Mouse (Mus musculus): ENCODE measurements around the gene Acad12. TPM values are rescaled to one million over a fixed set of nuclear protein-coding genes. Genes with fewer than 3 reads are reported as not detected.
A peak's percentile ranks its signal among the peaks of the same experiment; 100 is the strongest.

Gene Acad12
- polyA plus RNA-seq, 1 experiment from 2014 or later: 2.0 TPM

GRCm38 (mm10) chr5:121566035-121566681 is 52.6 kb downstream of the Acad12 start:
- ATAC-seq (ENCODE audit: low read depth): no peak
- 87% methylated on average over 16 of the region's 16 CpGs for WGBS
- Histone ChIP-seq H3K4me1 (ENCODE audit: control insufficient read depth, insufficient read depth, low read length) (no peaks in the 10 kb centered on the region), H3K9ac (ENCODE audit: low read depth, low read length) (no peak overlapping the region), H3K36me3 (ENCODE audit: control insufficient read depth, insufficient read depth, low read length) (peaks cover 22% of the 10 kb centered on the region), H3K9me3 (ENCODE audit: control insufficient read depth, low read length) (no peaks in the 10 kb centered on the region), H3K4me2 (ENCODE audit: low read depth, low read length) (no peak overlapping the region), H3K27me3 (replicated peaks; ENCODE audit: control insufficient read depth, insufficient read depth, low read length) (no peaks in the 10 kb centered on the region), H3K27ac (replicated peaks; ENCODE audit: low read depth, low read length) (no peak overlapping the region), H3K4me3 (ENCODE audit: low read depth, low read length) (no peak overlapping the region)
- no peak for DNase-seq (ENCODE audit: low spot score)

GRCm38 (mm10) chr5:121564468-121564895 is 54.3 kb downstream of the Acad12 start:
- Histone ChIP-seq H3K4me3 (ENCODE audit: low read depth, low read length) (peak overlapping the region; percentile 17), H3K4me1 (ENCODE audit: control insufficient read depth, insufficient read depth, low read length) (no peaks in the 10 kb centered on the region), H3K9ac (ENCODE audit: low read depth, low read length) (peak overlapping the region; percentile 39; the same call in 1 of the 2 replicates), H3K27me3 (replicated peaks; ENCODE audit: control insufficient read depth, insufficient read depth, low read length) (no peaks in the 10 kb centered on the region), H3K4me2 (ENCODE audit: low read depth, low read length) (peak overlapping the region; percentile 36), H3K36me3 (ENCODE audit: control insufficient read depth, insufficient read depth, low read length) (peaks cover 6% of the 10 kb centered on the region; the same call in 1 of the 2 replicates), H3K27ac (replicated peaks; ENCODE audit: low read depth, low read length) (no peak overlapping the region), H3K9me3 (ENCODE audit: control insufficient read depth, low read length) (no peaks in the 10 kb centered on the region)
- ATAC-seq (ENCODE audit: low read depth) (peak; percentile 82), DNase-seq (ENCODE audit: low spot score) (peak; percentile 90)
- 8% methylated on average over 11 of the region's 11 CpGs for WGBS

GRCm38 (mm10) chr5:121562436-121562835 is 56.3 kb downstream of the Acad12 start:
- WGBS: 88% methylated on average over 3 of the region's 3 CpGs
- no peaks in the 10 kb centered on the region for H3K36me3 ChIP-seq (ENCODE audit: control insufficient read depth, insufficient read depth, low read length)
- DNase-seq (ENCODE audit: low spot score): no peak
- H3K9me3 ChIP-seq (ENCODE audit: control insufficient read depth, low read length): no peaks in the 10 kb centered on the region
- H3K9ac ChIP-seq (ENCODE audit: low read depth, low read length): no peak overlapping the region
- no peak overlapping the region for H3K4me3 ChIP-seq (ENCODE audit: low read depth, low read length)
- no peak overlapping the region for H3K4me2 ChIP-seq (ENCODE audit: low read depth, low read length)
- no peaks in the 10 kb centered on the region for H3K27me3 ChIP-seq (replicated peaks; ENCODE audit: control insufficient read depth, insufficient read depth, low read length)
- no peak for ATAC-seq (ENCODE audit: low read depth)
- no peak overlapping the region for H3K27ac ChIP-seq (replicated peaks; ENCODE audit: low read depth, low read length)
- no peaks in the 10 kb centered on the region for H3K4me1 ChIP-seq (ENCODE audit: control insufficient read depth, insufficient read depth, low read length)

GRCm38 (mm10) chr5:121549196-121549595 is 69.5 kb downstream of the Acad12 start:
- 89% methylated on average over 7 of the region's 7 CpGs for WGBS
- H3K27me3 ChIP-seq (replicated peaks; ENCODE audit: control insufficient read depth, insufficient read depth, low read length): no peaks in the 10 kb centered on the region
- no peak overlapping the region for H3K4me2 ChIP-seq (ENCODE audit: low read depth, low read length)
- no peak for DNase-seq (ENCODE audit: low spot score)
- no peak overlapping the region for H3K9ac ChIP-seq (ENCODE audit: low read depth, low read length)
- H3K36me3 ChIP-seq (ENCODE audit: control insufficient read depth, insufficient read depth, low read length): no peaks in the 10 kb centered on the region
- H3K9me3 ChIP-seq (ENCODE audit: control insufficient read depth, low read length): no peaks in the 10 kb centered on the region
- no peak overlapping the region for H3K27ac ChIP-seq (replicated peaks; ENCODE audit: low read depth, low read length)
- peaks cover 6% of the 10 kb centered on the region; the same call in 1 of the 2 replicates for H3K4me1 ChIP-seq (ENCODE audit: control insufficient read depth, insufficient read depth, low read length)
- H3K4me3 ChIP-seq (ENCODE audit: low read depth, low read length): no peak overlapping the region
- no peak for ATAC-seq (ENCODE audit: low read depth)

GRCm38 (mm10) chr5:121547084-121547483 is 71.7 kb downstream of the Acad12 start:
- peaks cover 14% of the 10 kb centered on the region; the same call in 1 of the 2 replicates for H3K4me1 ChIP-seq (ENCODE audit: control insufficient read depth, insufficient read depth, low read length)
- H3K27me3 ChIP-seq (replicated peaks; ENCODE audit: control insufficient read depth, insufficient read depth, low read length): no peaks in the 10 kb centered on the region
- DNase-seq (ENCODE audit: low spot score) (no peak), ATAC-seq (ENCODE audit: low read depth) (no peak)
- no peaks in the 10 kb centered on the region for H3K36me3 ChIP-seq (ENCODE audit: control insufficient read depth, insufficient read depth, low read length)
- H3K9me3 ChIP-seq (ENCODE audit: control insufficient read depth, low read length): no peaks in the 10 kb centered on the region
- WGBS: 91% methylated on average over 3 of the region's 3 CpGs
- no peak overlapping the region for H3K9ac ChIP-seq (ENCODE audit: low read depth, low read length)
- H3K4me2 ChIP-seq (ENCODE audit: low read depth, low read length): no peak overlapping the region
- H3K4me3 ChIP-seq (ENCODE audit: low read depth, low read length): no peak overlapping the region
- no peak overlapping the region for H3K27ac ChIP-seq (replicated peaks; ENCODE audit: low read depth, low read length)

Other genes starting within 250 kb of the Acad12 start
- gene Trafd1, start 233.3 kb downstream of the Acad12 start, polyA plus RNA-seq (2014; fragmentation: Nextera tagmentation; extraction: Ambion mirVana): 71.8 and 75.8 TPM in 2 replicates
- 38.0 and 40.3 TPM in 2 replicates for gene Naa25, start 221.0 kb downstream of the Acad12 start, polyA plus RNA-seq (2014; fragmentation: Nextera tagmentation; extraction: Ambion mirVana)
- gene Tmem116, start 167.0 kb downstream of the Acad12 start, polyA plus RNA-seq (2014; fragmentation: Nextera tagmentation; extraction: Ambion mirVana): 2.6 and 3.6 TPM in 2 replicates
- gene Erp29, start 166.4 kb downstream of the Acad12 start, polyA plus RNA-seq (2014; fragmentation: Nextera tagmentation; extraction: Ambion mirVana): 157 and 159 TPM in 2 replicates
- 0.17 TPM in 1 of 2 replicates, not detected in the other for gene Adam1b, start 115.5 kb downstream of the Acad12 start, polyA plus RNA-seq (2014; fragmentation: Nextera tagmentation; extraction: Ambion mirVana)
- 2.1 and 2.3 TPM in 2 replicates for gene Adam1a, start 73.5 kb downstream of the Acad12 start, polyA plus RNA-seq (2014; fragmentation: Nextera tagmentation; extraction: Ambion mirVana)
- gene Gm42878, start 73.5 kb downstream of the Acad12 start, polyA plus RNA-seq (2014; fragmentation: Nextera tagmentation; extraction: Ambion mirVana): not detected in 2 replicates
- 46.5 and 47.8 TPM in 2 replicates for gene Mapkapk5, start 73.0 kb downstream of the Acad12 start, polyA plus RNA-seq (2014; fragmentation: Nextera tagmentation; extraction: Ambion mirVana)
- 87.8 and 93.0 TPM in 2 replicates for gene Aldh2, start 25.1 kb downstream of the Acad12 start, polyA plus RNA-seq (2014; fragmentation: Nextera tagmentation; extraction: Ambion mirVana)
- 1.6 and 2.1 TPM in 2 replicates for gene Acad10, start 41.6 kb upstream of the Acad12 start, polyA plus RNA-seq (2014; fragmentation: Nextera tagmentation; extraction: Ambion mirVana)
- 39.9 and 45.8 TPM in 2 replicates for gene Brap, start 41.6 kb upstream of the Acad12 start, polyA plus RNA-seq (2014; fragmentation: Nextera tagmentation; extraction: Ambion mirVana)
- 65.4 and 68.6 TPM in 2 replicates for gene Atxn2, start 92.4 kb upstream of the Acad12 start, polyA plus RNA-seq (2014; fragmentation: Nextera tagmentation; extraction: Ambion mirVana)
- 17.8 and 18.3 TPM in 2 replicates for gene Sh2b3, start 218.7 kb upstream of the Acad12 start, polyA plus RNA-seq (2014; fragmentation: Nextera tagmentation; extraction: Ambion mirVana)
- 18.8 and 20.3 TPM in 2 replicates for gene Pheta1, start 230.0 kb upstream of the Acad12 start, polyA plus RNA-seq (2014; fragmentation: Nextera tagmentation; extraction: Ambion mirVana)

Data from embryonic facial prominence, embryonic 14.5 days (tissue).